Mouse (Mus musculus): Measurements from ENCODE around the gene Fbxl15. TPM values are rescaled to one million over a fixed set of nuclear protein-coding genes. Genes with fewer than 3 reads are reported as not detected.

Gene Fbxl15
- total RNA-seq, 2 experiments from 2014 or later, result 2.4 to 2.8 TPM

- intact Hi-C loops (cut with DNase I; ENCODE audit: low total_unique reads), result no loop called here
- DNase-seq, result no peak
These were observed 21.2 kb upstream of the Fbxl15 start for GRCm38 (mm10) chr19:46306751-46307289.

GRCm38 (mm10) chr19:46307781-46308180, 20.2 kb upstream of the Fbxl15 start:
- intact Hi-C loops (cut with DNase I; ENCODE audit: low total_unique reads), result no loop called here
- peak; percentile 3 for DNase-seq

DNA sequence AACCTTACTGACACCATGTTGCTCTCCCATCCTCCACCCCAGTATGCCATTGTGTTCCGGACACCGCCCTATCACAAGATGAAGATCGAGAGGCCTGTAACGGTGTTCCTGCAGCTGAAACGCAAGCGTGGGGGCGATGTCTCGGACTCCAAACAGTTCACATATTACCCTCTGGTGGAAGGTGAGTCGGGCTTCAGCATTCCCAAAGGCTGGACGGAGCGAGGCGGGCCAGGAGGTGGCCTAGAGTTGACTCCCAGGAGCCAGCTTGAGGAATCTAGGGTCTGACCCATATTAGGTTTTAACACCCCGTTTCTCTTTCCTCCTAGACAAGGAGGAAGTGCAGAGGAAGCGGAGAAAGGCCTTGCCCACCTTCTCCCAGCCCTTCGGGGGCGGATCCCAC, 19.7 kb upstream of the Fbxl15 start:
- peak; percentile 3 for DNase-seq
- intact Hi-C loops (cut with DNase I; ENCODE audit: low total_unique reads), result no loop called here

DNA sequence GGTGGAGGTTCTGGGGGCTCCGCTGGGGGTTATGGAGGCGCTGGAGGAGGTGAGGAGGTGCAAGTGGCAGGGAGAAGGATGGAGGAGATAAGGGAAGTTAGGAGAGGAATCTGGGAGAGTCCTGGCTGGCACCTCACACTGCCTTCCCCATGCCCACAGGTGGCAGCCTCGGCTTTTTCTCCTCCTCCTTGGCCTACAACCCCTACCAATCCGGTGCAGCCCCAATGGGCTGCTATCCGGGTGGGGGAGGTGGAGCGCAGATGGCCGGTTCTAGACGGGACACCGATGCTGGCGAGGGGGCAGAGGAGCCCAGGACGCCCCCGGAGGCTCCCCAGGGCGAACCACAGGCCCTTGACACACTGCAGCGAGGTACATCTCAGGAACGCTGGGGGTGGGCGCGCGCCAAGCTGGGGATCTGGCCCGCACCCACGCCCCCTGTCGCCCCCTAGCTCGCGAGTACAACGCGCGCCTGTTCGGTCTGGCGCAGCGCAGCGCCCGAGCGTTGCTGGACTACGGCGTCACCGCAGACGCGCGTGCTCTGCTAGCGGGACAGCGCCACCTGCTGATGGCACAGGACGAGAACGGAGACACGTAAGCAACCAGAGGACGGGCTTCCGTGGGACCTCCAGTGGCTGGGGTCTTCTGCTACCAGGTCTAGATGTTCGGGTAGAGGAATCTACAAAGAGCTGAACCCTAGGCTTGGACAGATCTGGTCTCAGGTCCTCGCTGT, 19.1 kb upstream of the Fbxl15 start:
- peak; percentile 86 for DNase-seq
- intact Hi-C loops (cut with DNase I; ENCODE audit: low total_unique reads), result no loop called here

DNA sequence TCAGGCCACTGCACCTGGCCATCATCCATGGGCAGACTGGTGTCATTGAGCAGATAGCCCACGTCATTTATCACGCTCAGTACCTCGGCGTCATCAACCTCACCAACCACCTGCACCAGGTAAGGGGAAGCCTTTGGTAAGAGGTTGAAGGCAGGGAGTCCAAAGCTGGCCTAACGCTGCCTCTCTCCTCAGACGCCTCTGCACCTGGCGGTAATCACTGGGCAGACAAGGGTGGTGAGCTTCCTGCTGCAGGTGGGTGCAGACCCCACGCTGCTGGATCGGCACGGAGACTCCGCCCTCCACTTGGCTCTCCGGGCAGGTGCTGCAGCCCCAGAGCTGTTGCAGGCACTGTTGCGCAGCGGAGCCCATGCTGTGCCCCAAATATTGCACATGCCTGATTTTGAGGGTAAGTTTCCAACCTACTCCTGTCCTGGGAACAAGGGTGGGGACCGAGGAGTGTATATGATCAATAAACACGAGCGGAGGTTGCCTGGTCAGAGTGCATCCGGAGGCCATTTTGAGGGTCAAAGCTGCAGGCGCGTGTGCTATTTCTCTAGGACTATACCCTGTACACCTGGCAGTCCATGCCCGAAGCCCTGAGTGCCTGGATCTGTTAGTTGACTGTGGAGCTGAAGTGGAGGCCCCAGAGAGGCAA, 18.2 kb upstream of the Fbxl15 start:
- peak; percentile 4 for DNase-seq
- intact Hi-C loops (cut with DNase I; ENCODE audit: low total_unique reads), result no loop called here

GRCm38 (mm10) chr19:46310312-46310865, 17.6 kb upstream of the Fbxl15 start:
- intact Hi-C loops (cut with DNase I; ENCODE audit: low total_unique reads), result no loop called here
- DNase-seq, result no peak

- DNase-seq, result no peak
- intact Hi-C loops (cut with DNase I; ENCODE audit: low total_unique reads), result no loop called here
These were observed 16.6 kb upstream of the Fbxl15 start for GRCm38 (mm10) chr19:46311341-46311740.

DNA sequence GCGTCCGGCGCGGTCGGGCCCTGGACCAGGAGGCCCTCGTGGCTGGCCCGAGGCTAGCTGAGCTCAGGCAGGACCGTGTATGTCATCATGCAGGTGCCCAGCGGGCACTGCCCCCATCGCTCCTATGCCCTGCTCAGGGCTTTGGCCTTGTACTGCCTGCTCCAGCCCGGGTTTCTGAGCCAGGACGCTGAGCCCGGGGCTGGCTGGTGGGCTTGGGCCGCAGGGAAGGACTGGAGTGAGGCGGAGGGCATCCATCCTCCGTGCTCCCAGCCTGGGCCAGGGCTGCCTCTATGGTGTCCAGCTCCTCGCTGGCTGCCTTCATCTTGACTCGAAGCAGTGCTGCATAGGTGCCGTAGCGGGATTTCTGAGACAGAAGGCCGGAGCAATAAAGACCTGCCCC, 15.4 kb upstream of the Fbxl15 start:
- intact Hi-C loops (cut with DNase I; ENCODE audit: low total_unique reads), result no loop called here
- peak; percentile 2 for DNase-seq

GRCm38 (mm10) chr19:46313116-46313515, 14.9 kb upstream of the Fbxl15 start:
- no peak for DNase-seq
- intact Hi-C loops (cut with DNase I; ENCODE audit: low total_unique reads), result no loop called here

DNA sequence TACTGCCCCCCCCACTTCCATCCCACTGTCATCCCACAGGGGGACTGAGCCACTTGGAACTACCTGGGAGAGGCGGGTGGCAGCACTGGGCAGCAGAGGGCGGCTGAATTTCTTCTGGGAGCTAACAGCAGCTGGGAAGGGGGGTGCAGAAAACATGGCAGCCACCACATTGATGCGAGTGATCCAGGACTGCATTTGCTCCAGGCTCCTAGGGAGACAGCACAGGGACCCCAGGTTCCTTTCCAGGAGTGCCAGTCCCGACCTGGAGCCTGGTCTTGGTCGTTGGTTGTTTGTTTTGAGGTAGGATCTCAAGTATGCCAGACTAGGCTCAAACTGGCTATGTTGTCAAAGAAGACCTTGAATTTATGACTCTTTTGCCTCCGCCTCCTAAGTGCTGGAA, 14.4 kb upstream of the Fbxl15 start:
- no peak for DNase-seq
- intact Hi-C loops (cut with DNase I; ENCODE audit: low total_unique reads), result no loop called here

DNA sequence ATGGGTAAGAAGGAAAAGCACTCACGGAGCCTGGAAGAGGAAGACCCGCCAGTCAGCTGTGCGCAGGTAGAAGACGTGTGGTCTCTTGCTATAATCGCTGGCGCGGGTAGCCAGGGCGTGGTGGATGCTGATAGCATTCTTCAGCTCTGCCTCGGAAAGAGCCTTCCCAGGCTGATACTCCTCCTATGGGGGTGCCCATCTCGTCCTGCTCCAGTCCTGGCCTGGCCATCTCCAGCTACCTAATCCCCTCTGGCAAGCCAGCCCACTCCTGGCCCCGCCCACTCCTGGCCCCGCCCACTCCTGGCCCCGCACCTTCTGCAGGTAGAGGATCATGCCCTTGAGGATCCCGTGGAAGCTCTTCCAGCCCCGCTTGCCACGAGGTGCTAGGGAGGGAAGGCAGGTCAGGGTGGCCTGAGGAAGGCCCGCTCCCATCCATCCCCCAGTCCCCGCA, 13.8 kb upstream of the Fbxl15 start:
- intact Hi-C loops (cut with DNase I; ENCODE audit: low total_unique reads), result no loop called here
- DNase-seq, result peak; percentile 3

DNA sequence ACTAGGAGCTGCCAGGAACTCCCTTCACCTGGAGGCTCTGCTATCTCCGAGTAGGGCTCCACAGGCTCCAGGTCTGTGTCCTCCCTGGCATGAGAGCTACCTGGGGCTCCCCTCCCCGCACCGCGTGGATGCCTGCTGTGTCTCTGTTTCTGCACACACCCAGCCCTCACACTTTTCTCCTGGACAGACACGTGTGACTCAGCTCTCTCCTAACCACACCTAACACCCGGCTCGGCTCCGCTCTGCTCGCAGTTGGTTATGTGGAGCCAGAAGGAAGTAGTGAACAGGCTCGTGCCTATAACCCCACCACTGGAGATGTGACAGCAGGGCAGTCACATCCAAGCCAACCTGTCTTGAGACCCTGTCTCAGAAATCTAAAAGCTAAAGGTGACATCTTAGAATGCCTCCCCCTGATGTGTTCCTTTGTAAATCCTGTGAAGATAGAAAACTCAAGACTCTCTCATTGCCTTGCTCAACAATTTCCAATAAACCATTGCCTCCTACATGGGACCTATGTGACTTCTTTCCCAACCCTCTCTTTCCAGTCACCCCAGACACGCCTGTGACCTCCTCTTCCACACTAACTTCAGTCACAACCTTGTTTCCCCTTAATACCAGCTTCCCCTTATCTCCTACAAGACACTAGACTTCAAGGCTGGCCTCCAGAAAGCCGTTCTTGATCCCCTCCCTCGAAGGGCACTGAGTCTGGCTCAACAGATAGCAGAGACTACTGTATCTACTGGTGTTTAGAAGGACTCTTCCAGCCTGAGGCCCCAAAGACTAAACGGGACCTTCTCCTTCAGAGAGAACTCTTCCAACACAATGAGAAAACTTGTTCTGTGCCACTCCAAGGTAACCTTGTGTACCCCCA, 12.9 kb upstream of the Fbxl15 start:
- DNase-seq, result no peak
- intact Hi-C loops (cut with DNase I; ENCODE audit: low total_unique reads), result no loop called here

DNA sequence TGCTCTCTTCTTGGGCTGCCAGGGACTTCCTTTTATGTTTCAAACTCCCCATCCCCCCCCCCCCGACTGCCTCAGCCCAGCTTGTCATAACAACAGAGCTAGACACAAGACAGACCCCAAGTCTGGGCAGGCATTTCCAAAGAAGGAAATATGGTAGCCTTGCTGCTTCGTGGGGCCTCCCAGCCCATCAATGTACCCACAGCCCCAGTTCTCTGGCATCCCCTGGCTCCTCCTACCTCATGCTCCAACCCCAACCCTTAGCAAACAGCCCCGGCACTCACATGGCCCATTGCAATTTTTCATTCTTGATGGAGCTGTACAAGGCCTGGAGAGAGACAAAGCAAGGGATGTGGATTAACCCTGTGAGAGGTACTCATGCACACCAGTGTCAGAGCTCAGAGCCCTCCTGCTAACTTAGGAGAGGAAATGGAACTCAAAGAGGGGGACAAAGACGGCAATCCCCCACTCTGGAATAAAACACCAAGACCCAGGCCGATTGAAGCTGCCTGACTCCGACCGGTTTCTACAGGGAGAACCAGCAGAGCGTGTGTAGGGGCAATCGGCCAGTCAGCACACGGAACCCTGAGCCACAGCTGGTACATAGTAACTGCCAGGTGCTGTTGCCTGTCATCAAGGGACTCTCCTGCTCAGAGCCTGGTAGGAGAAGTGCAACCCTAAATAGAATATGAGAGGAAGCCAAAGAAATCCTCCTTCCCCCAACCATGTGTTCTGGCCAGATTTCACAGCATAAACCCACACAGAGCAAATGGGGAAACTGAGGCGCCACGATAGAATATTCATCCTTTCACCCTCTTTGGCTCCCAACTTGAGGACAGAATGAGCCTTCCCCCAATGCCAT, 12.0 kb upstream of the Fbxl15 start:
- intact Hi-C loops (cut with DNase I; ENCODE audit: low total_unique reads), result no loop called here
- no peak for DNase-seq

DNA sequence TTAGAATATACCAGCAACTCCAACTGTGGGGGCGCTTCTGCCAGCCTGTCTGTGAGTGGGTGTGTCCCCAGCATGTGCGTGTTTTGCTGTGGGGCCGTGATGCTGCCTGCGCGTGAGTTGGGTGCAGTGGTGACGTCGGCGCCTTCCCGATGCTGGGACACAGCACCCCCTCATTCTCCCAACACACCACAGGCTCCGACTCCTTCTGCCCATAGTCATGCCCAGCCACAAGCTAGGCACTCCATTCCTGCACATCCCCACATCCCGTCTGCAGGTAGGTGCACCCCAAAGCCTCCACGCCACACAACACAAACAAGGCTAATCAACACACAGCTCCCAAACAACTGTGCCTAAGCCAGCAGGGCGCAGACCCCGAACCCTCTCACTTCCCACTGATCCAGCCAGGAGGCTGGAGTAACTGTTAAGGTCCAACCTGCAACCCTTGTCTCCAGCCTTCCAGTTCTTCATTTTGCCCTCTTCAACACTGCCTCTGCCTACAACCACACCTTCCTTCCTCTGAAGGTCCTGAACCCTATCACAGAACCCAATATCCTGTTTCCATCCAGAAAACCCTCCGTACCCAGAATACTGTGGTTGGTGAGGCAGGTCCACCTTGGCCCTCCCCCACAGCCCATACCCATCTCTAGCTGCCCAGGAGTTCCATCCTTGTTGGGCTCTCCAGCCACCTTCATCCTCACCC, 11.0 kb upstream of the Fbxl15 start:
- peak; percentile 6 for DNase-seq
- intact Hi-C loops (cut with DNase I; ENCODE audit: low total_unique reads), result no loop called here

GRCm38 (mm10) chr19:46317546-46317885, 10.5 kb upstream of the Fbxl15 start:
- intact Hi-C loops (cut with DNase I; ENCODE audit: low total_unique reads), result no loop called here
- peak; percentile 3 for DNase-seq

DNA sequence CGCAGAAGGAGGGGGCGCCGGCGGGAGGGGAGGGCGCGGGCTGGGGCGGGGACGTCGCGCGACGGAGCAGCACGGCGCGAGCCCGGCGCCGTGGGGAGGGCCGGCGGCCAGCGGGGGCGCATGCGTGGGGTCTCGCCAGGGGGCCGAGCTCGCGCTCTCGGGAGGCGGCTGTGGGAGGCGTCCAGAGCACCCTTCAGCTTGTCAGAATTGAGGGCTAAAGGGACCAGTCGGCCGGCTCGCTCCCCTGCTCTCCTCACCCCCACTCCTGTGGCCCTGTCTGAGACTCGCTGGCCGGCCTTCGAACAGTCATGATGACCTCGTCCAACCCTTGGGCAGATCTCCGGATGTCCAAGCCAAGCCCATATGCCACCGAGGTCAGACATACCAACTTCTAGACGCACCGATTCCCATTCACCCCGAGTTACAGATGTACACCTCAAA, 9.9 kb upstream of the Fbxl15 start:
- intact Hi-C loops (cut with DNase I; ENCODE audit: low total_unique reads), result no loop called here
- DNase-seq, result peak; percentile 23

GRCm38 (mm10) chr19:46318586-46319378, 9.2 kb upstream of the Fbxl15 start:
- DNase-seq, result peak; percentile 68
- intact Hi-C loops (cut with DNase I; ENCODE audit: low total_unique reads), result no loop called here
